Mouse (Mus musculus): ENCODE results near the gene Glp2r.

Gene Glp2r

GRCm38 (mm10) chr11:67728726-67729125 is 42.2 kb downstream of the Glp2r start:
- no peak for DNase-seq (ENCODE audit: inconsistent ontology term)

DNA sequence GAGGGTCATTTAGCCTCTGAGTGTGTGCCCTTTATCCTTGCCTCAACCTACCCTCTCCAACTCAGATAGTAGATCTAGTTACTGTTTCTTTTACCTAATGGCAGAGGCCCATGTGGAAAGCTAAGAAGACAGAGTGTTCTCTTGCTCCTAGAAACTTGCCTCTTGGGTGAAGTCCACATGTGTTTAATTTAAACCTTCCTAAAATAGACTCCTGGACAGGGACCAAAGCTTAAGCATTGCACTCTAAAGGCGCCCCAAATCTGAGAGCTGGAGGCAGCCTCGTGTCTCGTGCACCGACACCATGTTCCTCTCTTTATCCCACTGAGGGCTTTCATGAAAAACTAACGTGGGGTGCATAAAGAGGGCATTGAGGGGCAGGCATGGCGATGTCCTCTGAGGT is 43.9 kb downstream of the Glp2r start:
- no peak for DNase-seq (ENCODE audit: inconsistent ontology term)

GRCm38 (mm10) chr11:67723231-67724013 is 47.5 kb downstream of the Glp2r start:
- no peak for DNase-seq (ENCODE audit: inconsistent ontology term)

- DNase-seq (ENCODE audit: inconsistent ontology term): no peak
Measured at GRCm38 (mm10) chr11:67722399-67723156, 48.4 kb downstream of the Glp2r start.

DNA sequence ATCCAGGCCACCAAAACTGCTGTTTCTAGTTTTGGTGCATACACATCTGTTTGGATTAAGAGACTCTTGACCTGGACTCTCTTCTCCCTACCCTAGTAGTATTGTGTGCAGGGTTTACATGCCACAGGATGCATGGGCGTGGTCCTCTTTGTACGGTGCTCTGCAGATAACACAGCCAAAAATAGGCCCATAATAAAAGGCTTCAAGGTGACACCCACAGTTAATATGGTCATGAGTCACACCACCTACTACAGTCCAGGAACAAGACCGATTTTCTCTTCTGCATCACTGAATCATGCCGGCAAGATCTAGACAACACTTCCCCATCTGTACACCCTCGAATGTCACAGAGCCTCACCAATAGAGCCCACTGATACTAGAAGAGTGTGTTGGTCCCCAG is 49.5 kb downstream of the Glp2r start:
- DNase-seq (ENCODE audit: inconsistent ontology term): no peak

GRCm38 (mm10) chr11:67715382-67715781 is 55.6 kb downstream of the Glp2r start:
- DNase-seq (ENCODE audit: inconsistent ontology term): no peak

- DNase-seq (ENCODE audit: inconsistent ontology term): peak; percentile 14
Measured at GRCm38 (mm10) chr11:67712976-67713375, 58.0 kb downstream of the Glp2r start.

GRCm38 (mm10) chr11:67694703-67695376 is 76.1 kb downstream of the Glp2r start, which contains the start of gene Rcvrn:
Rcvrn (plus strand) TSS chr11:67695326.
- no peak for DNase-seq (ENCODE audit: inconsistent ontology term)

DNA sequence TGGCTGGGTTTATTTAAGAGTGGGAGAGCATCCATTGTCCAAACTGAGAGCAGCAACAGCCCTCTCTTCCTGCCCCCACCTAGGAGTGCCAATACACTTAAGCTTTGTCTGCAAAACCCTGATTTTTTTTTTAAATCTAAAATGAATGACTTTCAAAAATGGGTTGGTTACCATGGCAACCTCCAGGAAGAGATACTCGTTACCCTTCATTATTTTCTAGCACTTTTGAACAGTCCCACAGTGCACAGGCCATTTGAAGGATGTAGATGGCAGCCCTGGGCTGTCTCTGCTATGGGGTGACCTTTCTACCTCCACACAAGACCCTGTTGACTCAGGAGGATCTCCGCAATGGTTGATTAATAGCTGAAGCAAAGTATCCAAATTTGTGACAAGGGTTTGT is 84.8 kb downstream of the Glp2r start:
- DNase-seq (ENCODE audit: inconsistent ontology term): no peak

- DNase-seq (ENCODE audit: inconsistent ontology term): no peak
Measured at GRCm38 (mm10) chr11:67681871-67682270, 89.1 kb downstream of the Glp2r start.

DNA sequence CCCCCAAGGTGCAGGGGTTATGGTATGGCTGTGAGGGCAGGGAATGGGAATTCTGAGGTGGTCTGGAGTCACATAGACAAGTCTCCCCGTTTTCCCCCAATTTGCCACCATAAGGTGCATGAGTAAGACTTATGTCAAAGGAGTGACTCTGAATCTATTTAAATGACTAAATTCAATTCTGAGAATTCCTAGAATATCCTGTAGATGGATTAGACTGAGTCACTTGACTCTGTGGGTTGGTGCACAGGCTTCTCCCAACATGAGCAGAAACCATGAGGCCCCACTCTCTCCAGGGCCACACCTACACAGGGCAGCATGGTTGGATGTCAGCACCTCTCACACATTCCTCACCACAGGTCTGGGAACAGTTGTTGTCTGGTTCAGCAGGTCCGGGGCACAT is 91.0 kb downstream of the Glp2r start:
- no peak for DNase-seq (ENCODE audit: inconsistent ontology term)

DNA sequence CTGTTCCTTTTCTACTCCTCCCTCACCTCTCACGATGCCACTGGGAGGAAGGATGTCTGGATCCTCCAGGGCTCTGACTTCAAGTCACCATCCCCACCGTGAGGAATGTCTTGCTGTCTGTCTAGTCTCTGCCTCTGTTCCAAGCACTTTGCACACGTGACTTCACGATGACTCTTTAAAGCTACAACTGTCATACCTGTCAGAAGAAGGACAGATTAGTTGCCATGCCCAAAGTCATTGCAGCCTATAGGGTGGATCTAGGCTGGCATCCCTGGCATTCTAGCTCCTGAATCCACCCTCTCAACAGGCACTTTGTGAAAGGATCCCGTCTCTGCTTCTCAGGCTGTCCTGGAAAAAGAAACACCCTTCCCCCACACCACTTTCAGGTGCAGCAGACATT is 91.7 kb downstream of the Glp2r start:
- DNase-seq (ENCODE audit: inconsistent ontology term): no peak

DNA sequence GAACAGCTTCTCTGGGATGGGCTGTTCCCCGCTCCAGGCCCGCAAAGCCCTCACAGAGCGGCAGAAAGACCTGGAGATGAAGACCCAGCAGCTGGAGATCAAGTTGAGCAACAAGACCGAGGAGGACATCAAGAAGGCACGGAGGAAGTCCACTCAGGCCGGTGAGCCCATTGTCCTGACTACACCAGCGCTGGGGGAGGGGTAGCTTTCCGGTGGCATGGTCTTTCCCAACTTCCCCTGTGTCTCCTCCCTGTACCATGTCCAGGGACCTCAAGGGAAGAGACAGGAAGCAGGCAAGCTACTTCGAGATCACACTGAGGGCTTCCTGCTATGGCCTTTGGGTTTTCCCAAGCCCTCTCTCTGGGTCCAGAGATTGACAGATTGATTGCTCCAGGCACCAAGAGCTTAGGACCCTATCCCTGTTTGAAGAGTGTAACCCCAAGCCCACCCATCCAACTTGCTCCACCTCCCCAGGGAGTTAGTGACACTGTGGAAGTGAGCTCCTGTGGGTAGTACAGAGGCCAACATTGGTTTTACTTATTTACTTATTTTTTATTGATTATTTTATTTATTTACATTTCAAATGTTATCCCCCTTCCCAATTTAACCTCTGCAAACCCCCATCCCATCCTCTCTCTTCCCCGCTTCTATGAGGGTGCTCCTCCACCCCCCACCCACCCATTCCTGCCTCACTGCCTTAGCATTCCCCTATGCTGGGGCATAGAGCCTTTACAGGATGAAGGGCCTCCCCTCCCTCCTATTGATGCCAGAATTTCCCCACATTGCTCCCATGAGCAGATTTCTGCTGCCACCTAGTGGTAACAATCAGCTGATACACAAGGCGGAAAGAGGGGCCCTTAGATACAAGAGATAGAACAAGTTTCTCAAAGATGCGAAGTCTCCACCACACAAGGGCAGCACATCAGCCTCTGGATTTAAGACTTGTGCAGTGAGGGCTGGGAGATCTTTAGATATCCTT is 95.1 kb downstream of the Glp2r start:
- DNase-seq (ENCODE audit: inconsistent ontology term): peak; percentile 62

GRCm38 (mm10) chr11:67672140-67672539 is 98.8 kb downstream of the Glp2r start:
- no peak for DNase-seq (ENCODE audit: inconsistent ontology term)

DNA sequence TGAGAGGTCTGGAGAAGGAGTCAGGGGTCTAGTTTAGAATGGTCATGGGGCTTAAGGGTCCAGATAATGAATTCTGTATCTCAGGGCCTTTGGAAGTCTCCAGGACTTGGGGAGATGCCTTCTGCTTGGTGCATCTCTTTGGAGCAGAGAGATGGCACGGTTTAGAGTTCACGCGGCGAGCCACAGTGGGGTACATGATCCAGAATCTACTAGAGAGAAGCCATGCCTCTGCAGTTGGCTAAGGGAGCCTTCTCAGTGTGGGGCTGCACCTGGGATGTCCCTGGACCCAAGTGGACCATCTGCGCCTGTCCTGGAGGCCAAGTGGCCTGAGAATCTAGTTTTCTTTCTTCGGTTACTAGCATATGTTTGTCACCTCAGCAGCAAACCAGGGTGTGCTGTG is 100.9 kb downstream of the Glp2r start:
- DNase-seq (ENCODE audit: inconsistent ontology term): no peak

- no peak for DNase-seq (ENCODE audit: inconsistent ontology term)
Measured at GRCm38 (mm10) chr11:67668460-67669007, 102.4 kb downstream of the Glp2r start.

DNA sequence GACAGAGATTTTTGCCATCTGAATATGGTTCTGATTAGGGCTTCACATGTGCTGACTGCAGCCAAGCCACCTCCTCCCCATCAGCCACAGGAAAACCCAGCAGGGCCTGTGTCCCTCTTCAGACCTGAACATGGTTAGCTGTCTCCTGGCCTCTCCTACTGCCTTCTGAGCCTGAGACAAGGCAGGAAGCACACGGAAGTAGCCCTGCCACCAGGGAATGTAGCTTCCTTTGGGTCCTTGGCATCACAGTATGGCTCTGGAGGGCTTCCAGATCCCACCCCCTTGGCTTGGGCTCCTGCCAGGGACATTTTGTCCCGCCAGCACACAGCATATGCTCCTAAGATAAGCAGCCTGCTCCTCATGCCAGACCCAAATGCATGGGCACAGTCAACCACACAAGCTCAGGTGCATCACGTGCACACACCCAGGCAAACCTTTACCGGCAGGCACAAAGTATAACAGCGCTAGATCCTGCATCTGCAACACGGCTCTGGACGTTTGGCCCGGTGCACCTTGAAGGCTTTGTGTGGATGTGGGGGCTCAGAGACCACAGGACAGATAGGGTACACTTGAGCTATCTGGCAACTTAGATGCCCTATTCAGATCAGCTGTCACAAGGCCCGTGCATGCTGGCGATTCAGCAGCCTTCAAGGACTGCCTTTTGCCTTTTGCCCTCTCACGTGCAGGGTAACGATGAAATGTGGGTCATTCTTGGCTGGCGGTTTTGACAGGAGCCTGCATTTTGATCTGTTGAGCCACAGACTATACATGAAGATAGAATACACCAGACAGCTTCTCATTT is 103.2 kb downstream of the Glp2r start:
- DNase-seq (ENCODE audit: inconsistent ontology term): peak; percentile 40

DNA sequence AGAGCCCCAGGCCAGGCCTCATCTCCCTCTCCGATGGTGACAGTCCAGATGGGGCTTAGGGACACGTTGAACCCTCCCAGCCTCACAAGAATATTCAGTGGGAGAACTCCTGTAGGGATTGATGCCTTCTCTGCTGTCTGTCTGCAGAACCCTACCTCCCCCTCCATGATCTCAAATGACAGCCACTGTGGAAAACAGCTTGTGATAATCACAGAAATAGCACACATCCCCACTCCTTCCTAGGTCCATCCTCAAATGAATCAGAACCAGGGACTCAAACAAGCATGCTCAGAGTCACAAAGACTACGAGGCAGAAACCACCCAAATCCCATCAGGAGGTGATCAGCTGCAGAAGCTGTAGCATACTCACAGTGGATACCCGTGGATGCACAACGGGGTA is 104.8 kb downstream of the Glp2r start:
- no peak for DNase-seq (ENCODE audit: inconsistent ontology term)

DNA sequence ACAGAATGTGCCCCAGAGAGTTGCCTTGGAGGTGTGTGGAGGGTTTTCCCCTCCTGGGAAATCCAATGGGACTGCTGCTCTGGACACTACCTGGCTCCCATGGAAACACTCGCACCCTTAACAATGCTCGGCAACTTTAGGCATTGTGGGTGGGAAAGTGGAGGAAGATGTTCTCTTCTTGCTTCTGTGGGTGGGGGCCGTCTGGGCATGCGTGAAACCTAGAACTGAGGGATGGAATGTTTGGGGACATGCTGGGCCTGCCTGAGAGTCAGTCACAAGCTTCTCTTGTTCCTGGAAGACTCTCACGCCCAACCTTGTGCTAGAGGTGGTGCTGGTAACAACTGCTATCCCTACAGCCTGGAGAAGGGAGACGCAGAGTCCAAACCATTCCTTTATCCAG is 106.0 kb downstream of the Glp2r start:
- DNase-seq (ENCODE audit: inconsistent ontology term): no peak

GRCm38 (mm10) chr11:67664261-67664660 is 106.7 kb downstream of the Glp2r start:
- no peak for DNase-seq (ENCODE audit: inconsistent ontology term)

Data from Muller cell, postnatal 12 days (primary cell).